Mouse (Mus musculus) forebrain, postnatal 0 days (tissue): ENCODE measurements around the gene Yap1. TPM values are rescaled to one million over a fixed set of nuclear protein-coding genes. Genes with fewer than 3 reads are reported as not detected.
A peak's percentile ranks its signal among the peaks of the same experiment; 100 is the strongest.

ENCODE experiments used
- ATAC-seq: fragments of 200-750 bp; cut with Nextera tagmentation; 2 replicates; pipeline ENCODE4 v1.8.0; 2017; ENCODE audit warnings: mild to moderate bottlenecking, moderate library complexity
- DNase-seq: peaks from one replicate; pipeline ENCODE4 v3.0.0-alpha.2; 2015
- H3K27ac ChIP-seq: fragments of 300-500 bp; sonication (generic); 2 replicates; pipeline ENCODE4 v1.5.1; 2014; ENCODE audit warnings: low read depth, mild to moderate bottlenecking, antibody characterized with exemption, low read length, moderate library complexity, mixed read lengths
- H3K27me3 ChIP-seq: fragments of 300-500 bp; sonication (generic); 2 replicates; pipeline ENCODE4 v1.6.1; 2014; ENCODE audit warnings: mild to moderate bottlenecking, low read length, mixed read lengths; ENCODE audit not compliant: insufficient read depth
- H3K36me3 ChIP-seq: fragments of 300-500 bp; sonication (generic); 2 replicates; pipeline ENCODE4 v1.6.1; 2014; ENCODE audit warnings: mild to moderate bottlenecking, moderate library complexity; ENCODE audit not compliant: insufficient read depth
- H3K4me1 ChIP-seq: fragments of 300-500 bp; sonication (generic); 2 replicates; pipeline ENCODE4 v1.6.1; 2014; ENCODE audit warnings: antibody characterized with exemption; ENCODE audit not compliant: insufficient read depth
- H3K4me2 ChIP-seq: fragments of 300-500 bp; sonication (generic); 2 replicates; pipeline ENCODE4 v1.6.1; 2014; ENCODE audit warnings: low read depth, mild to moderate bottlenecking, moderate library complexity
- H3K4me3 ChIP-seq: fragments of 300-500 bp; sonication (generic); 2 replicates; pipeline ENCODE4 v1.5.1; 2014; ENCODE audit warnings: low read depth, low read length, mixed read lengths
- H3K9ac ChIP-seq: fragments of 300-500 bp; sonication (generic); 2 replicates; pipeline ENCODE4 v1.6.1; 2014; ENCODE audit warnings: mild to moderate bottlenecking
- H3K9me3 ChIP-seq: fragments of 300-500 bp; sonication (generic); 2 replicates; pipeline ENCODE4 v1.6.1; 2016; ENCODE audit warnings: low read length
- CTCF ChIP-seq: sonication (generic); IDR thresholded peaks from 2 replicates; pipeline ENCODE4 v1.5.1; 2016; ENCODE audit warnings: antibody characterized with exemption, control low read depth, low read depth
- WGBS: fragments of 180-500 bp; shearing (Covaris S2); extraction: QIAGEN DNeasy Blood & Tissue Kit; methylation state at CpG from one replicate; pipeline ENCODE4 v1.1.7; 2014; 5-methylcytosine and 5-hydroxymethylcytosine counted together
- polyA plus RNA-seq: library from polyadenylated mRNA; unstranded; fragments of >200 nt; fragmentation: Nextera tagmentation; extraction: Ambion mirVana; gene quantifications from 2 replicates; pipeline ENCODE4 v1.2.1, GENCODE M21; 2015
- total RNA-seq: library from RNA; depleted of rRNA; stranded (reverse); fragments of >200 nt; gene quantifications from 2 replicates; pipeline ENCODE4 v1.2.3, GENCODE M21; 2014

Yap1 gene
- total and polyA plus RNA-seq, 2 experiments from 2014 or later = 4.7 to 14.5 TPM

- Histone ChIP-seq H3K4me3 (no peak overlapping the region), H3K4me2 (no peak overlapping the region), H3K4me1 (no peaks in the 10 kb centered on the region), H3K9me3 (no peaks in the 10 kb centered on the region), H3K27me3 (no peaks in the 10 kb centered on the region), H3K27ac (no peak overlapping the region), H3K36me3 (no peaks in the 10 kb centered on the region), H3K9ac (no peak overlapping the region)
- DNase-seq (no peak), ATAC-seq (no peak)
- WGBS = 92% methylated on average over 4 of the region's 4 CpGs
- no peak for TF ChIP-seq CTCF
These were observed 56.5 kb downstream of the Yap1 start for GRCm38 (mm10) chr9:7947946-7948345.

GRCm38 (mm10) chr9:7943796-7944462, 60.5 kb downstream of the Yap1 start:
- H3K9me3 ChIP-seq = no peaks in the 10 kb centered on the region
- H3K27me3 ChIP-seq = no peaks in the 10 kb centered on the region
- no peak overlapping the region for H3K9ac ChIP-seq
- WGBS = 86% methylated on average over 7 of the region's 7 CpGs
- ATAC-seq (no peak), DNase-seq (no peak)
- H3K4me2 ChIP-seq = no peak overlapping the region
- no peaks in the 10 kb centered on the region for H3K36me3 ChIP-seq
- H3K4me1 ChIP-seq = no peaks in the 10 kb centered on the region
- no peak for TF ChIP-seq CTCF
- H3K4me3 ChIP-seq = no peak overlapping the region
- no peak overlapping the region for H3K27ac ChIP-seq

DNA sequence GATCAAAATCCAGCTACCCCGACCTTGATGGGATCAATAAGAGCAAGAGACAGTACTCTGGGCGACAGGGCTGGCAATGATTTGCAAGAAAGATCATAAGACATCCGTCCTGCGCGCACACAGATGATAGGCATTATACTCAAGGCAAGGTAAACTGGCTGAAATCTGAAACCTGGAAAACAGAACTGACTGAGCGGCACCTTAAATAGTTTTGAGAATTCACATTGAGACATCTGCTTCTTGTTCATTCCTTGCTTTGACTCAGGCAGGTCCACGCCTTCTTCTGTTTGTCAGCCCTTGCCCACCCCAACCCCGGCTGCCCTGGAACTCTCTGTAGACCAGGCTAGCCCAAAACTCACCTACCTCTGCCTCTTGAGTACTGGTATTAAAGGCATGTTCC, 61.7 kb downstream of the Yap1 start:
- DNase-seq (no peak), ATAC-seq (no peak)
- 97% methylated on average over 8 of the region's 8 CpGs for WGBS
- H3K4me3 ChIP-seq = no peak overlapping the region
- no peaks in the 10 kb centered on the region for H3K36me3 ChIP-seq
- H3K4me1 ChIP-seq = no peaks in the 10 kb centered on the region
- TF ChIP-seq CTCF = no peak
- H3K9ac ChIP-seq = no peak overlapping the region
- no peak overlapping the region for H3K4me2 ChIP-seq
- no peaks in the 10 kb centered on the region for H3K27me3 ChIP-seq
- H3K27ac ChIP-seq = no peak overlapping the region
- no peaks in the 10 kb centered on the region for H3K9me3 ChIP-seq

- no peak for ATAC-seq
- Histone ChIP-seq H3K4me2 (no peak overlapping the region), H3K27ac (no peak overlapping the region), H3K9ac (no peak overlapping the region), H3K9me3 (no peaks in the 10 kb centered on the region), H3K27me3 (no peaks in the 10 kb centered on the region), H3K36me3 (no peaks in the 10 kb centered on the region), H3K4me3 (no peak overlapping the region), H3K4me1 (no peaks in the 10 kb centered on the region)
- DNase-seq = no peak
- WGBS = 95% methylated on average over 4 of the region's 4 CpGs
- TF ChIP-seq CTCF = no peak
These were observed 64.3 kb downstream of the Yap1 start for GRCm38 (mm10) chr9:7940075-7940474.

DNA sequence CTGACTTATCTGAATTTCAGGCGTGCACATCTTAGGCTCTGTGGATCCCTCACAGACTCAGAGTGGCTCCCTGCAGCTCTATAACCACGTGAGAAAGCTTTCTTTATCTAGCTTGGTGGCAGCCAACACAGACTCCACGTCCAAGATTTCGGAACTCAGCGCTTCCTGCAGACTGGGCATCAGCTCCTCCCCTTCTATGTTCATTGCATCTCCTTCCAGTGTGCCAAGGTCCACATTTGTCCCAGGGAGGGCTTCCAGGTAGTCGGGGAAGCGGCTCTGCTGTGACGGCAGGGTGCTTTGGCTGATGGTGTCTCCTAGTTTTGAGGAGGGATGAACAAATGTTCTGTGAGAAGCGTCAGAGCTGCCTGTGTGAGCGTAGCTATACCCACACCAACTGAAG, 70.0 kb downstream of the Yap1 start:
- Histone ChIP-seq H3K27ac (no peak overlapping the region), H3K4me3 (no peak overlapping the region), H3K27me3 (no peaks in the 10 kb centered on the region), H3K4me1 (no peaks in the 10 kb centered on the region), H3K9ac (no peak overlapping the region), H3K4me2 (no peak overlapping the region), H3K9me3 (no peaks in the 10 kb centered on the region), H3K36me3 (no peaks in the 10 kb centered on the region)
- WGBS = 91% methylated on average over 10 of the region's 10 CpGs
- no peak for DNase-seq
- peak; percentile 16; the same call in 1 of the 2 replicates for ATAC-seq
- no peak for TF ChIP-seq CTCF

DNA sequence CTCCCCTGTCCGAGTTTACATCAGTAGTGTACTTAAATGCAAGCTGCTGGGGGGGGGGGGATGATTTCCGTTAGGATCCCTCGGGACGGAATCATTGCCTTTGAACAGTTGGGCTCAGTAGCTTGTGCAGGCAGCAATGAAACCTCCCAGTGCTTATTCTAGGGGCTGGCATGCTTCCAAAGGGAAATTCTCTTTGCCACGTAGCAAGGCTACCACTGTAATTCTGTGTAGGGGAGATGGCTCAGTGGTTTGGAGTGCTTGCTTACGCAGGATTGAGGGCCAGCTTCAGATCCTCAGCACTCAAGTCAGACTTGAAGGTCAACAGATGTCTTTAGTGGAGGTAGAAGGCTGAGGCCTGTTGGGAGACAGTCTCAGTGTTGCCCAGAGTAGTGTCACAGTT, 74.8 kb downstream of the Yap1 start:
- peak; percentile 35 for DNase-seq
- peak; percentile 34; the same call in 1 of the 2 replicates for ATAC-seq

DNA sequence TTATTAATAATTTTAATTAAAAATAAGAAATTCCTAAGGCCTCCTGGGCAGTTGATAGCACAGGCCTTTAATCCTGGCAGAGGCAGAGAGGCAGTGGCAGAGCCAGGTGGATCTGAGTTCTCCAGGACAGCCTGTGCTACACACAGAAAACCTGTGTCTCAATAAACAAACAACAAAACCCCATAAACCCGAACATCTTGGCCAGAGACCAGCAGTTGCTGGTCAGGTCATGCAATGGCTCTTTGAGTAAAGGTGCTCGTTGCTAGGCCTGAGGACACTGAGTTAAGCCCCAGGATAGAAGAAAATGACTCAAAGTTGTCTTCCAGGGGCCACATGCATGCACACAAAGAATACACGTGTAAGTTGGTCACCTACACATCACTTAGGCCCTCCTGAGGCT, 75.5 kb downstream of the Yap1 start:
- ATAC-seq (no peak), DNase-seq (no peak)
- no peaks in the 10 kb centered on the region for H3K9me3 ChIP-seq
- TF ChIP-seq CTCF = no peak
- H3K4me2 ChIP-seq = no peak overlapping the region
- no peak overlapping the region for H3K27ac ChIP-seq
- no peaks in the 10 kb centered on the region for H3K27me3 ChIP-seq
- no peak overlapping the region for H3K4me3 ChIP-seq
- 82% methylated on average over 3 of the region's 3 CpGs for WGBS
- H3K4me1 ChIP-seq = no peaks in the 10 kb centered on the region
- no peaks in the 10 kb centered on the region for H3K36me3 ChIP-seq
- no peak overlapping the region for H3K9ac ChIP-seq

More for the DNA sequence above, 74.8 kb downstream of the Yap1 start:
- no peaks in the 10 kb centered on the region for H3K4me1 ChIP-seq
- no peaks in the 10 kb centered on the region for H3K27me3 ChIP-seq
- no peaks in the 10 kb centered on the region for H3K36me3 ChIP-seq
- H3K4me3 ChIP-seq = no peak overlapping the region
- H3K27ac ChIP-seq = no peak overlapping the region
- no peak for TF ChIP-seq CTCF
- 54% methylated on average over 6 of the region's 6 CpGs for WGBS
- H3K4me2 ChIP-seq = no peak overlapping the region
- H3K9ac ChIP-seq = no peak overlapping the region
- no peaks in the 10 kb centered on the region for H3K9me3 ChIP-seq
